Mouse (Mus musculus): ENCODE measurements around the gene Nsun3.
A peak's percentile ranks its signal among the peaks of the same experiment; 100 is the strongest.

The Nsun3 gene

GRCm38 (mm10) chr16:62786621-62787331 lies at the start of gene Nsun3:
Gene Nsun3, minus strand, starts transcription at chr16:62786818.
- DNase-seq, result peak; percentile 89 to 95

GRCm38 (mm10) chr16:62834016-62834735 lies 47.6 kb upstream of the Nsun3 start:
- DNase-seq, result no peak

- peak; percentile 62 to 76 for DNase-seq
Observed at GRCm38 (mm10) chr16:62832481-62832880, 45.9 kb upstream of the Nsun3 start.

GRCm38 (mm10) chr16:62832027-62832426 lies 45.4 kb upstream of the Nsun3 start:
- DNase-seq, result no peak

- DNase-seq, result no peak
Observed at GRCm38 (mm10) chr16:62826156-62827001, 39.8 kb upstream of the Nsun3 start.

GRCm38 (mm10) chr16:62822472-62822871 lies 35.9 kb upstream of the Nsun3 start:
- no peak for DNase-seq

- DNase-seq, result no peak
Observed at GRCm38 (mm10) chr16:62814491-62814890, 27.9 kb upstream of the Nsun3 start, which contains the start of gene Stx19. Gene Stx19, plus strand, starts transcription at chr16:62814676.

GRCm38 (mm10) chr16:62813790-62814189 lies 27.2 kb upstream of the Nsun3 start:
- DNase-seq, result no peak

GRCm38 (mm10) chr16:62810855-62811254 lies 24.2 kb upstream of the Nsun3 start:
- DNase-seq, result no peak

GRCm38 (mm10) chr16:62807249-62807979 lies 20.8 kb upstream of the Nsun3 start:
- DNase-seq, result peak; percentile 9 to 39

GRCm38 (mm10) chr16:62804621-62805020 lies 18.0 kb upstream of the Nsun3 start:
- no peak for DNase-seq

- DNase-seq, result no peak
Observed at GRCm38 (mm10) chr16:62799839-62800238, 13.2 kb upstream of the Nsun3 start.

- DNase-seq, result no peak
Observed at GRCm38 (mm10) chr16:62799426-62799825, 12.8 kb upstream of the Nsun3 start.

- DNase-seq, result no peak
Observed at GRCm38 (mm10) chr16:62798808-62799207, 12.2 kb upstream of the Nsun3 start.

- no peak for DNase-seq
Observed at GRCm38 (mm10) chr16:62796608-62797007, 10.0 kb upstream of the Nsun3 start.

GRCm38 (mm10) chr16:62782229-62782628 lies 4.4 kb downstream of the Nsun3 start:
- peak in 1 of 2 experiments; percentile 5 for DNase-seq

GRCm38 (mm10) chr16:62778282-62778681 lies 8.3 kb downstream of the Nsun3 start:
- peak; percentile 14 to 35 for DNase-seq

GRCm38 (mm10) chr16:62776034-62776433 lies 10.6 kb downstream of the Nsun3 start:
- DNase-seq, result no peak

GRCm38 (mm10) chr16:62773462-62773861 lies 13.2 kb downstream of the Nsun3 start:
- no peak for DNase-seq

GRCm38 (mm10) chr16:62758340-62758739 lies 28.3 kb downstream of the Nsun3 start:
- peak; percentile 14 to 17 for DNase-seq

- DNase-seq, result no peak
Observed at GRCm38 (mm10) chr16:62755307-62755706, 31.3 kb downstream of the Nsun3 start.

GRCm38 (mm10) chr16:62753597-62753996 lies 33.0 kb downstream of the Nsun3 start:
- DNase-seq, result no peak

Data from kidney, postnatal 4 days (tissue).